Mouse (Mus musculus): Measurements from ENCODE around the gene Mamdc2.
A peak's percentile ranks its signal among the peaks of the same experiment; 100 is the strongest.

The Mamdc2 gene

DNA sequence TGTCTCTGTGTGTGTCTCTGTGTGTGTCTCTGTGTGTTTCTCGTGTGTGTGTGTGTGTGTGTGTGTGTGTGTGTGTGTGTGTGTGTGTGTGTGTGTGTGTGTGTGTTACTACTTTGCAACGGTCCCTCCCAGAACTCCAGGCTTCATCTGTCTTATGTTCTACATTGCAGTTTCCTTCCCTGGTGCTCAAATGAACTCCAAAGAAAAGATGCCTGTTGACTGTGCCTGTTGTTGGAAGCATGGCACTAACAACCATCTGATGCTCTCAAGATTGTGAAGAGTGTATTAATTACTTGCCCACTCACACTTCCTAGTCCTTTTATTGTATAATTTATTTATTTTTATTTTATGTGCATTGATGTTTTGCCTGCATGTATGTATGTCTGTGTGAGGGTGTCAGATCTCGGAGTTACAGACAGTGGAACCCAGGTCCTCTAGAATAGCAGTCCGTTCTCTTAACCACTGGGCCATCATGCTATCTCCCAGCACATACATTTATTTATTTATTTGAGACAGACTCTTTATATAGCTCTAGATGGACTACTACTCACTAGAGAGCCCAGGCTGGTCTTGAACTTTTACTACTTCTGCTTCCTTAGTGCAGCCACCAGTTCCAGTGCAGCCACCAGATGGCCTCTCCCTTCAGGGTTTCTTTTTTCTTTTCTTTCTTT lies 174.1 kb downstream of the Mamdc2 start:
- DNase-seq (ENCODE audit: low spot score in 2 of 2), result no peak

DNA sequence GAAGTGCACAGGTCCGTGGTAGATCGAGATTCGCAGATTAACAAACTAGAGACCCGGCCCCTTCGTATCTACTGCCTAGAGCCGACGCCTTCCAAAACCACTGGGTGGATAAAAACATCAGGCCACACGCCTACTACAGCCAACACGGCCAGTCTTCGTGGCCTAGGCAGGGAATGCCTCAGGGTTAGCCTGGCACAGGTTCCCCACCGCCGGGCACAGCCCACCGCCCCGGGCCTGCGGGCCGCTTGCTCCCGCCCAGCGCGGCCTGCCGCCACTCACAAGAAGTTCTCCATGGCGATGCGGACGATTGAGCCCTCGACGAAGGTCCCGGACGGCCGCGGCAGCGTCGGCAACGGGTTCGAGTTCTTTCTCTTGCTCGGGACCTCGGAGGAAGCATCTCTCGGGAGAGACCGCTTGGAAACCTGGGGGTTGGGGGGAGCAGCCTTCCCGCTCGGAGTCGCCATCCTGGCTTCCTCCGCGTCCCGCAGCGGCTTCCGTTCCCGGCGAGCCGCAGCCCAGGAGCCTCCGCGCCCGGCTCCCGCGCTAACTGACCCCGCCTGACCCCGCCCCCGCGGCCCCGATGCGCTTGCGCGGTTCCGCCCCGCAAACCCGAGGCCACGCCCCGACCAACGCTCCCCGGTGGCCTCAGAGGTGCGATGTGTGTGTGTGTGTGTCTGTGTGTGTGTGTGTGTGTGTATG lies 174.7 kb downstream of the Mamdc2 start, which contains the start of gene Smc5:
Smc5 (minus strand) TSS at position 543 of the 699 bp plus-strand sequence.
- peak; percentile 95 to 99 for DNase-seq (ENCODE audit: low spot score in 2 of 2)

DNA sequence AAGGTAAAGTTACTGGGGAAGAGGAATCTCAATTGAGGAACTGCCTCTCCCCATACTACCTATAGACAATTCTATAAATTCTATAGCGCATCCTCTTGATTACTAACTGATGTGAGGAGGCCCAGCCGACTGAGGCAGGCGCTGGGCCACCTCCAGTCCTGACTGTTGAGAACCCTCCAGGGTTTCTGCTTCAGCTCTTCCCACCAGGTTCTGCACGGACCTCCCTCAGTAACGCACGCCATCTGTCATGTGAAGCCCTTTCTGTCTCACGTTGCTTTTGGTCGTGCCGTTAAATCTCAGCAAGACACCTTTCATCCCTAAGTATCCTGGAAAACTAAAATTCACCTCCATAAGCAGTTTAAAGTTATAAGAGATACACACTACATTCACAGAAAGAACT lies 191.5 kb downstream of the Mamdc2 start:
- no peak for DNase-seq (ENCODE audit: low spot score in 2 of 2)
